Mouse (Mus musculus): ENCODE results near the gene Marveld1.

Gene Marveld1

DNA sequence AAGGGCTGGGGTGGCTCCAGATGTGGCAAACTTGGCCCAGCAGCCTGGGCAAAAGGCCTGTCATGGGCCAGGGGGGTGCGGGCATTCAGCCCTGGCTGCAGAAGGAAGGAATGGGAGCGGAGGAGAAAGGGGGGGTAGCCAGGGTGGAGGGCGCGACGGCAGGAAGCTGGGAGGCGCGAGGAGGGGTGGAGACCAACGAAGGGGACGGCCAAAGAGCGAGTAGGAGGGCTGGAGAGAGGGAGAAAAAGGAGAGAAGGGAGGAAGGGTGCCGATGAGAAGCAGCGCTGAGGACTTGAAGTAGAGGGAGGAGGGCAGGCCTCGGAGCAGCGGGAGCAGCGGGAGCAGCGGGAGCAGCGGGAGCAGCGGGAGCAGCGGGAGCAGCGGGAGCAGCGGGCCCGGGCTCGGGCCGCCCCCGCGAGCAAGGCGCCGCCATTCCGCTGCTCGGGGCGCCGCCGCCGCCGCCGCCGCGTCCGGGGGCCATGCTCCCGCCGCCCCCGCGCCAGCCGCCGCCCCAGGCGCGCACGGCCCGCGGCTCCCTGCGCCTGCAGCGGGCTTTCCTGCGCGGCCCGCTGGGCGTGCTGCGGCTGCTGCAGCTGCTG is at the start of gene Marveld1:
Gene Marveld1, plus strand, starts transcription at position 231 of the 599 bp plus-strand sequence.
- peak; percentile 89 to 94 for DNase-seq (ENCODE audit: inconsistent age in 2 of 2, low spot score in 1 of 2)

DNA sequence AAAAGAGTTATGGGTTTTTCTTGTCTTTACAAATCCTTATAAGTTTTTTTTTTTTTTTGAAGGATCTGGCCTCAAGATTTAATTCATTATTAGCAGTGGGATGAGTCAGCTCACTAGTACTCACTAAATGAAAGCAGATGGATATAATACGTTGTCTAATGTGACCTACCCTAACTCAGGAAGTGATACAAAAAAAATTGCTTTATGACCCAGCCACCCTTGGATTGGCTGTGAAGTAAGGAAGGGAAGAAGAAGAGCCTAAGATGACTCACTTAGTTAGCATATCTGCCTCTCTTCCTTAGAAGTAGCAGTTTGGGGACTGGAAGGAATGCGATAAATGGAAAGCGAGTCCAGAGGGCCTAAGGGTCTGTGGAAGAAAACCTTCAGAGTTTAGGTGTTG is 47.8 kb upstream of the Marveld1 start:
- no peak for DNase-seq (ENCODE audit: inconsistent age in 2 of 2, low spot score in 1 of 2)

DNA sequence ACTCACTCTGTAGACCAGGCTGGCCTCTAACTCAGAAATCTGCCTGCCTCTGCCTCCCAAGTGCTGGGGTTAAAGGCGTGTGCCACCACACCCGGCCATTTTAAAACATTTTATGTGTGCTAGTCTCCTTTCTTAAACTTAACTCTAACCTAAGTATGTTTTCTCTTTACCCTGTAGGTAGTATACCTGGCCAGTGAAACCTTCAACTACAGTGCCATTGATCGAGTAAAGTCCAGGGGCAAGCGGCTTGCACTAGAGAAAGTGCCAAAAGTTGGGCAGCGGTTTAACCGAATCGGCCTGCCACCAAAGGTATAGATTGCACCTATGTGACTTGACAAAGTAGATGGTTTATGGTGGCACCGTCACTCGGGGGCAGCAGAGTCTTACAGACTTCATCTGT is 42.5 kb upstream of the Marveld1 start:
- no peak for DNase-seq (ENCODE audit: inconsistent age in 2 of 2, low spot score in 1 of 2)

GRCm38 (mm10) chr19:42115783-42116335 is 31.3 kb upstream of the Marveld1 start:
- DNase-seq (ENCODE audit: inconsistent age in 2 of 2, low spot score in 1 of 2): peak in 1 of 2 experiments; percentile 53

DNA sequence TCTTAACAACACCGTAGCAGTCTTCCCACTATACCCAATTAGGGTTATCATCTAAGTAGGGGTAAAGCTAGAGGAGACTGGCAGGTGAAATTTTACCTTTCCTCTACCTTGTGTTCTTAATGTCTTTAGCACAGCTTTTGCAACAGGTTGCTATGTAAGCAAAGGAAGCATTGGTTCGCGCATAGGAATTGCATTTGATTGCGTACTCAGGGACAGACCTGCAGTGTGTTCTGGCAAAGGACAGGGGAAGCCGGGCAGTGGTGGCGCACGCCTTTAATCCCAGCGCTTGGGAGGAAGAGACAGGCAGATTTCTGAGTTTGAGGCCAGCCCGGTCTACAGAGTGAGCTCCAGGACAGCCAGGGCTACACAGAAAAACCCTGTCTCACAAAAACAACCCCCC is 29.1 kb upstream of the Marveld1 start:
- DNase-seq (ENCODE audit: inconsistent age in 2 of 2, low spot score in 1 of 2): peak in 1 of 2 experiments; percentile 18

DNA sequence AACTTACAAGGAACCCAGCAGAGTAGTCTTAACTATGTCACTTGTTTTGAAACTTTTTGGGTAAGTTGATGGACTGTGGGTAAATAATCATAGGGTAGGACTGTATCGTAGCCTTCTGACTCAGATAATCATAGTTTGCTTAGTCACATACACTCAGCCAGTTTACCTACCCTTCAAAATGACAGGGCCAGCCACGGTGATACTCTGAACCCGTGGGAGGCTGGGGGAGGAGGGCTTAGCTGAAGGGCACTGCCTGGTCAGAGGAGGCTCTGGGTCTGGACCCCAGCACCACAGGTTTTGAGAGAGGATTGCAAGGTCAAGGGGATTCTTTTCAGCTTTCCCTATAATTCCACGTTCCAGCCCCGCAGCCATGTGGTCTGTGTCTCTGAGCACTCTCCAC is 28.6 kb upstream of the Marveld1 start:
- peak in 1 of 2 experiments; percentile 60 for DNase-seq (ENCODE audit: inconsistent age in 2 of 2, low spot score in 1 of 2)

DNA sequence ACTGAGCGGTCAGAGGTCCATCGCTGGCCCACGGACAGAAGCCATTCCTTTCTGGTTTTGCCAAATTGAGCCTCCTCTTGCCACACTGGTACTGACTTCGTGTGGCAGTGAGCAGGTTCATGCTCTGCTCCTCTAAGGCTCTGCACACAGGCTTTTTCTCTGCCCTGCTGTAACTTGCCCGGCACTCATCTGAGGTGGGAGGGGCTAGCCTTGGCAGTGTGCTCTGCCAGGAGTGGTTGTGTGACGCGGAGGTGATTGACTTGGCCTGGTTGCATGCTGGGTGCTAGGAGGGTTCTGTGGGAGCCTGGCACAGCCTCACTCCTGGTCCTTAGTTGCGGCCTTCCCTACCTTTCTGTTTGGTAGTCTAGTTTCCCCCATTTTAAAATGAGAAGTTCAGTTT is 26.7 kb upstream of the Marveld1 start:
- peak; percentile 52 to 72 for DNase-seq (ENCODE audit: inconsistent age in 2 of 2, low spot score in 1 of 2)

DNA sequence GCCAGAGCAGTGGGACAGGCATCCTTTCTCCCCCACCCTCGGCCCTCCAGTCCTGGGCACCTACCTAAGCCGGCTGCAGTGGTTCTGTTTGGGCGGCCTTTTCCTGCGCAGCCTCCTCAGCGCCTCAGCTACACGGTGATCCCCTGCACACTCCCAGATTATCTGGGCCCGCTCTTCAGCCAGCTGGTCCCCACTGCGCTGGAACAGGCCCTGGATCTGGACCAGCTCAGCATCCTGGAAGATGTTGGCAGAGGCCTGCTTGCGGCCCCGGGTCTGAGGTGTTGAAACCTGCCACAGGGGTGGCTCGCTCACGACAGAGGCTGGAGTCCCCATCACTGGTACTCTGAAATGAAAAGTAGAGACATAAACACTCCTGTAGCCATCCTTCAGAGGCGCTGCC is 22.5 kb upstream of the Marveld1 start:
- peak in 1 of 2 experiments; percentile 38 for DNase-seq (ENCODE audit: inconsistent age in 2 of 2, low spot score in 1 of 2)

DNA sequence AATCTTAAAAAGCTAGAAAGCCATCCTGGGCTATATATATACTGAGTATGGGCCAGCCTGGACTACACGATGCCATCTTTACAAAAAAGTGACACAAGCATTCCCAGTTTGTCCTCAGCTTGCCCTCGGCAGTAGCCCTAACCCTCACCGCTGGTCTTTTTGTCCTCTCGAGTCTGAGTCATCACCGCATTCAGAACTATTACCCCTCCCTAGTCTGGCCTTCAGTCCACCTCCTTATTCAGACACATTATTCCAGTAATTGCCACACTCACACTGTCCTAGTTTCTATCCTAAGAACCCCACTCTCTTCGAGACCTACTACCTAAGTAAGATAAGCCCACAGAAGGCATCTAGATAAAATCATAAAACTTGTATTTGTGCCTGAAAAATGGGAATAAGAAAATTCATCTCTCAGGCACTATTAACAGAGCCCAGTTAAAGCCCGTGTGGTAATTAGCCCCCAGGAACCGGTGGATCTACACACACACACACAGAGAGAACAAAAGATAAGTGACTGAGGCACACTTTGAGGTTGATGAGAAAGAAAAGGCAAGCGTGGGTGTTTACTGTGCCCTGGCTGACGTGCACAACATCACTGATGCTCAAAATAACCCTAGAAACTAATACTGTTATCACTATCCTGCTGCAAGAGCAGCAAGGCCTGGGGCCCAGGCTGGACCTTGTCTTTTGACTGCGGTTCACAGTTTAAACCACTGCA is 21.5 kb upstream of the Marveld1 start:
- peak; percentile 59 to 82 for DNase-seq (ENCODE audit: inconsistent age in 2 of 2, low spot score in 1 of 2)

- DNase-seq (ENCODE audit: inconsistent age in 2 of 2, low spot score in 1 of 2): peak; percentile 83 to 93
Measured at GRCm38 (mm10) chr19:42126219-42126605, 21.0 kb upstream of the Marveld1 start.

DNA sequence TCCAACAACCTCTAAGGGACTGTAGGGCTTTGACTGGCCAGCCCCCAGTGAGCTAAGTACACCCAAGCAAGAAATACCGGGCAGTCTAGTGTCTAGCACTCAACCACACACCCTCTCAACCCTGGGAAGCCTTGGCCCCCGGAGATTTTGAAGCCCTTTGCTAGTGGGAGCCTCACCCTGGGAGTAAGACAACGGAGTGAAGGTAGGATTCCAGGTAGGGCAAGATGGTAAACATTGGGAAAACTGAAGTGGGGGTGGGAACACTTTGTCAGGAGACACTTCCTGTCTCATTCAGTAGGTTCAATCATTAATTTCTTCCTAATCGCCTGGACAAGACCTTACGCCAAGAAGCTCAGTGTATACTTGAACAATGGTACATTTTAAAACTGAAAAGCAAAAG is 20.2 kb upstream of the Marveld1 start:
- DNase-seq (ENCODE audit: inconsistent age in 2 of 2, low spot score in 1 of 2): no peak

GRCm38 (mm10) chr19:42128052-42128740 is 19.0 kb upstream of the Marveld1 start:
- DNase-seq (ENCODE audit: inconsistent age in 2 of 2, low spot score in 1 of 2): no peak

GRCm38 (mm10) chr19:42128787-42129508 is 18.3 kb upstream of the Marveld1 start, which contains the start of gene Avpi1:
Avpi1 (minus strand) TSS chr19:42129059.
- DNase-seq (ENCODE audit: inconsistent age in 2 of 2, low spot score in 1 of 2): peak; percentile 99 to 100

DNA sequence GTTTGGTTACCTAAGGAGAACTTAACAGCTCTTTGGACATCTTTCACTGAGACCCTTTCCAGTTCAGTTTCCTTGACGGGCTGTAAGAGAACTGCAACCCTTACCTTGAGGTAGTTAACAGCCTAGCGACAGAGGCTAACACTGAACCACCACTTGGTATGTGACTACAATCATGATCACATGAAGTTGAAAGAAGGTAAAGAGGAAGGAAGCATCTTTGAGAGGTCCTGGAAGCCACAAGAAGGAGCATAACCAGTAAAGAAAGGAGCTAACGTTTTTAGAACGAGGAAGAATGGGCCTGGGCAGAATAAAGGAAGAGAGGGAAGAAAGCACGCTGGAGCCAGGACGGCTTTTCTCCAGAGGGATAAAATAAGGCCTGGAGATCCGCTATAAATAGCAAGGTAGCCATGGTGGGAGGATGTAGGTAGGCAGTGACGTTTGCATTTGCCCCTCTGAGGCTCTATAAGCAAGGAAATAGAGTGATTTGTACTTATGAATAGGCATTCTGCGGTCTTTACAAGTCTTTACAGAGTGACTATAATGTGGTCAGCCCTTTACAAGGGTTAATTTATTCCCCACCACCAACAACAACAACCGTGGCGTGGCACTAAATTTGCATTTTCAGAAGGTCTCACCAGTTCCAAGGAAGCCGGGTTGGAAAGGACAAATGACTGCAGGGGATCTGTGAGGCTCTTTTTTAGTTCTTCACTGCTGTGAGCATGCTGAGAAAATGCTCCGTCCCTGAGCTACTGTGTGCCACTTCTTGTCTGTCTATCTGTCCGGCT is 17.5 kb upstream of the Marveld1 start:
- peak in 1 of 2 experiments; percentile 59 for DNase-seq (ENCODE audit: inconsistent age in 2 of 2, low spot score in 1 of 2)

GRCm38 (mm10) chr19:42130294-42130606 is 16.9 kb upstream of the Marveld1 start:
- no peak for DNase-seq (ENCODE audit: inconsistent age in 2 of 2, low spot score in 1 of 2)

DNA sequence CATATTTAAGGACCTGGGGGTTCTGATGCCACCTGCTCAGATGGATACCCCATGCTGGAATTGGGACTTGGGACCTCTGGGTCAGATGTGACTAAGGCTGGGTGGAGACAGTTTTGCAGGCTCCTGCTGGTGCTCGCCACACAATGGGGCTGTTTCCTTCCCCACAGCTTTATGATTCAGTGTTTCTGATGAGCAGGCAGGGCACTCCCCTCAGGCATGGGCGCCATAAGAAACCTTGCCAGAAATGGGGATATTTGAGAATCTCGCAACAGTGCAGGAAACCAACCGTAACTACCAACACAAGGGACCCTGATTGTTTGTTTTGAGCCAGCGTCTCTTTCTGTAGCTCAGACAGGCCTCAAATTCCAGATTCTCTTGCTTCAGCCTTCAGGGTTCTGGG is 16.1 kb upstream of the Marveld1 start:
- peak in 1 of 2 experiments; percentile 44 for DNase-seq (ENCODE audit: inconsistent age in 2 of 2, low spot score in 1 of 2)

DNA sequence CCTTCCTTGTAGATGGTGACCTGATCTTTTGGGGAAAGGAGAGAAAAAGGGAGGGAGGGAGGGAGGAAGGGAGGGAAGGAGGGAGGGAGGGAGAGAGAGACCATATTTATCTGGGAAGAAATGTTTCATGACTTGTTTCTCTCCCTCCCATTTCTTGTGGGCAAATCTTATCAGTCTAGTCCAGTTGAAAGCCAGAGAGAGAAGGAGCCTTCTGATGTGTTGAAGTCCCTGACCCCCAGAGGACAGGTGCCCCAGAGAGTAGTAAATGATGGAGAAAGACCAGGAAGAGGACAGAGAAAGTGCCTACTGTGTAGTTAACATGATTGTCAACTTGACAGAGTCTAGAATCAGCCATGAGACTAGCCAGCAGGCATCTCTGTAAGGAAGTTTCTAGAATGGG is 12.1 kb upstream of the Marveld1 start:
- DNase-seq (ENCODE audit: inconsistent age in 2 of 2, low spot score in 1 of 2): no peak

GRCm38 (mm10) chr19:42136126-42136525 is 11.1 kb upstream of the Marveld1 start:
- no peak for DNase-seq (ENCODE audit: inconsistent age in 2 of 2, low spot score in 1 of 2)

DNA sequence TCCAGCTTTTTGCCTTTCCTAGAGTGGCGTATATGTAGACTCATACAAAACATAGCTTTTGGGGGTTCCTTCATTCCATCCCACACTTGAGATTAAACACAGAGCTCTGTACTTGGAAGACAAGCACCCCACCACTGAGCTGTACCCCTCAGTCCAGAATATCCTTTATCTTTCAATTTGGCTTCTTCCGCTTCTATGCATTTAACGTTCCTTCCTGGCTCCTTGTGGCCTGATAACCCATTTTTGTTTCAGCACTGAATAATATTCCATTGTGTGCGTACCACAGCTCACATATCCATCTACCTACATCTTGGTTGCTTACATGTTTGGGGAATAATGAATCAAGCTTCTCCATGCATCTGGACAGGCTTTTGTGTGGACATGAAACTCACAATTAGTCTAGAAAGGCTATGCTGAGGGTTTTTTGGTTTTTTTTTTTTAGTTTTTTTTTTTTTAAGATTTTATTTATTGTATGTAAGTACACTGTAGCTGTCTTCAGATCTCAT is 10.0 kb upstream of the Marveld1 start:
- no peak for DNase-seq (ENCODE audit: inconsistent age in 2 of 2, low spot score in 1 of 2)
